Comparison of ENCODE assay signal across 9 mouse cellular contexts in genomic region chr2:33753630-33754316, GRCm38 (mm10).
DNase-seq lines count a peak whose midpoint lies in the region; ATAC-seq and TF ChIP-seq lines count a peak whose summit lies in the region.
"Had no signal": no experiment of that assay in that cellular context is flagged by ENCODE, and none has a peak within 500 bp of the region (broad histone marks: within the 10 kb centered on the region; RNA-seq: fewer than 3 reads in every experiment).

No protein-coding gene starts in this region.

- 16% methylated on average over 15 of the region's 15 CpGs for WGBS in hindbrain, embryonic 16.5 days
- 66% methylated on average over 15 of the region's 15 CpGs for WGBS in macrophage (ENCODE audit: missing documents)

- peak; percentile 88 for DNase-seq in adrenal gland, postnatal 25 days
- peak; percentile 67 for DNase-seq in embryo, embryonic 11.5 days (ENCODE audit: low read depth, low spot score)
- peak; percentile 92 for DNase-seq in gastrocnemius, postnatal 14 days
- DNase-seq in left cerebral cortex, adult 2 months (ENCODE audit: extremely low spot score in 1 of 2, low spot score in 2 of 2), result peak; percentile 76
- peak; percentile 81 for DNase-seq in right cerebral cortex, postnatal 14 days

- intact Hi-C loops in gastrocnemius, postnatal 14 days (cut with DNase I; ENCODE audit: low total_unique reads), result no loop called here
- intact Hi-C loops in left cerebral cortex, adult 2 months (cut with DNase I), result loop anchor here (5.0 kb wide), 1 partner anchor 889 kb away; no protein-coding TSS in a partner anchor

- peaks cover 46% of the 10 kb centered on the region for H3K4me1 ChIP-seq in hindbrain, embryonic 16.5 days (ENCODE audit: control insufficient read depth, insufficient read depth, low read depth, low read length)

- H3K27me3 ChIP-seq in hindbrain, embryonic 16.5 days (replicated peaks; ENCODE audit: control insufficient read depth, insufficient read depth, low read length), result no peaks in the 10 kb centered on the region

- H3K9me3 ChIP-seq in hindbrain, embryonic 16.5 days (ENCODE audit: control insufficient read depth, low read length), result no peaks in the 10 kb centered on the region

- peak overlapping the region; percentile 82 for H3K27ac ChIP-seq in hindbrain, embryonic 16.5 days (ENCODE audit: low read depth, low read length)
- H3K27ac ChIP-seq in left cerebral cortex, adult 2 months, result peak overlapping the region; percentile 59; the same call in 1 of the 2 replicates
- peak overlapping the region; percentile 85; the same call in 1 of the 2 replicates for H3K27ac ChIP-seq in macrophage

- peak; percentile 89 for ATAC-seq in hindbrain, embryonic 16.5 days
- ATAC-seq in CD4-positive, CD25-positive, alpha-beta regulatory T cell, adult 4 months, result no peak

- no peaks in the 10 kb centered on the region for H3K79me2 ChIP-seq in macrophage (ENCODE audit: inconsistent target)

- H3K36me3 ChIP-seq in hindbrain, embryonic 16.5 days (ENCODE audit: control insufficient read depth, insufficient read depth, low read length), result peaks cover 8% of the 10 kb centered on the region
- H3K36me3 ChIP-seq in macrophage (ENCODE audit: inconsistent target), result peaks cover 9% of the 10 kb centered on the region; the same call in 1 of the 2 replicates

- H3K9ac ChIP-seq in hindbrain, embryonic 16.5 days (ENCODE audit: low read depth, low read length), result peak overlapping the region; percentile 28

- no peak overlapping the region for H3K4me3 ChIP-seq in hindbrain, embryonic 16.5 days (ENCODE audit: low read length)
- H3K4me3 ChIP-seq in left cerebral cortex, adult 2 months, result no peak overlapping the region
- no peak overlapping the region for H3K4me3 ChIP-seq in macrophage (ENCODE audit: inconsistent target)
- H3K4me3 ChIP-seq: erythroblast, embryonic 14.5 days had no signal

- no peak; the same call in 1 of the 2 replicates for TF ChIP-seq CTCF in left cerebral cortex, adult 2 months (IDR thresholded peaks at IDR 0.05)

- no peak overlapping the region for H3K4me2 ChIP-seq in hindbrain, embryonic 16.5 days (ENCODE audit: low read length)
